Mouse (Mus musculus): ENCODE results near the gene Tex28. TPM values are rescaled to one million over a fixed set of nuclear protein-coding genes. Genes with fewer than 3 reads are reported as not detected.
"Not testable (repeated sequence)": the region's sequence is repeated elsewhere in the genome, so short reads cannot be mapped to it uniquely, and the experiment has no call there.

Tex28 gene
- not detected for total RNA-seq (2021)

DNA sequence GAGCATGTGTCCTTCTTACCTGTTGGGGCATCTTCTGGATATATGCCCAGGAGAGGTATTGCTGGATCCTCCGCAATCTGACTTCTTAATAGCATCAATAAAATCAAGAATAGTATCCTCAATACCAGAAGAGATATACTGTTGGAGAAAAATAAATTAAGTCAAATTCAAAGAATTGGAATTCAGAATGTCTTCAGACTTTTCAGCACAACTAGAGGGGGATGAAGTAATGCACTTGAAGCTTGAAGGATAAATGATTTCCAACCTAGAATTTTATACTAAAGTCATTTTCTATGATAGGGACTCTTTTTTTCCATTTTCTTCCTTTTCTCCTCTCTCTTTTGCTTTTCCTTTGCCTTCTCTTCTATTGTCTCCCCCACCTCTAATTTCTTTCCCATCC lies at the start of gene Tex28:
Gene Tex28, minus strand, starts transcription at position 101 of the 400 bp plus-strand sequence.
- intact Hi-C loops (cut with DNase I) = no loop called here
- no peak for DNase-seq

DNA sequence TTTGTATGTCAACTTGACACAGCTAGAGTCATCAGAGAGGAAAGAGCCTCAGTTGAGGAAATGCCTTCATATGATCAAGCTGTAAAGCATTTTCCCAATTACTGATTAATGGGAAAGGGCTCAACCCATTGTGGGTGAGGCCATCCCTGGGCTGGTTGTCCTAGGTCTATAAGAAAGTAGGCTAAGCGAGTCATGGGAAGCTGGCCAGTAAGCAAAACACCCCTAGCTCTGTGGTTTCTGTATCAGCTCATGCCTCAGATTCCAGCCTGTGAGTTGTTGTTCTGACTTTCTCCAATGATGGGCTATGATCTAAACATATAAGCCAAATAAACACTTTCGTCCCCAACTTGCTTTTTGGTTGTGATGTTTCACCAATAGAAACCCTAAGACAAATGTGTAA lies 35.9 kb upstream of the Tex28 start:
- DNase-seq = no peak
- intact Hi-C loops (cut with DNase I) = no loop called here

DNA sequence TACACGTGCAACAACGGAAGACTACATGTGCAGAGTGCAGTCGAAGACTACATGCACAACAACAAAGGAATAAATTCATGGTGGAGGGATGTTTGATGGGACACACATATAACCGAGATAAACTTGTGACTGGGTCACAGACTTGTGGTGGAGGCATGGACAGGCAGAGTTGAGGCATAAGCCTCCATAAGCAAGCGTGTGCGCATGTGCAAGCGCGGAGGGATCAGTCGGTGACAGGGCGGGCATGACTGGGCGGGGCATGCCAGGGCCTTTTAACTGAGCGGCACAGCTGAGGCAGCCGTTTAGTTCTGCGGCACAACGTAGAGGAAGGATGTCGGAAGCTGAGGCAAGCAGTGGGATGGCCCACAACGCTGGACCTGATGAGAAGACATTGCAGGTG lies 9.3 kb upstream of the Tex28 start, which contains the start of gene Tktl1:
Gene Tktl1, plus strand, starts transcription at position 301 of the 400 bp plus-strand sequence.
- intact Hi-C loops (cut with DNase I) = no loop called here
- DNase-seq = no peak

DNA sequence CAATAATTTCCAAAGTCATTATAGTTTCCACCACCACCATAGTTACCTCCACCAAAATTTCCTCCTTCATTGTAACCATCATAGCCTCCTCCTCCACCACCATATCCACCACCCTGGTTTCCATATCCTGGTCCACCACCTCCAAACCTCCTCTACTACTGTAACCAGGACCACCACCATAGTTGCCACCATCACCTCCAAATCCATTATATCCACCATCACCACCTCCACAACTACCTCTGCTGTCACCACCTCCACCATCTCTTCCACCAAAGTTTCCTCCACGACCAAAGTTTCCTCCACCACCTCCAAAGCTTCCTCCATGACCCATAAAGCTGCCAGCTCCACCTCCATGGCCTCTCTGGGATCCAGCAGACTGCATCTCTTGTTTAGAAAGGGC lies 32.4 kb downstream of the Tex28 start, which contains the start of gene Mecp2:
Gene Mecp2, minus strand, starts transcription at position 101 of the 400 bp plus-strand sequence.
- DNase-seq; intact Hi-C loops (cut with DNase I): not testable (repeated sequence)

DNA sequence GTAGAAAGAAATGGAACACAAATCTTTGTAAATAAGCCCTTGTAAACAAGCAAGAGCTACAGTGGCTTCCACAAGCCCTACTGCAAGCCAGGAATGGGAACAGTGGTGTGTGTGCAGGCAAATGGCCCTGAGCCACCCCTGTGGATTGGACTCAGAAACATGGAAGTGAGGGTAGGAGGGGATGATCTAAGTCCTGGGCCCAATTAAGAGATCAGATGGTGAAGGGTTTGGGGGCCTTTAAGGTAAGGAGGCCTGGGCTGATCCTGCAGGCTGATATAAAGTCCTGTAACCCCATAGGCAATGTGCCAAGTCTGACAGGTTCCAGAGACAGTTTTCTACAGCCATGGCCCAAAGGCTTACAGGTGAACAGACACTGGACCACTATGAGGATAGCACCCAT lies 40.5 kb downstream of the Tex28 start, which contains the start of gene Opn1mw:
Gene Opn1mw, plus strand, starts transcription at position 301 of the 400 bp plus-strand sequence.
- DNase-seq = no peak
- intact Hi-C loops (cut with DNase I) = no loop called here

DNA sequence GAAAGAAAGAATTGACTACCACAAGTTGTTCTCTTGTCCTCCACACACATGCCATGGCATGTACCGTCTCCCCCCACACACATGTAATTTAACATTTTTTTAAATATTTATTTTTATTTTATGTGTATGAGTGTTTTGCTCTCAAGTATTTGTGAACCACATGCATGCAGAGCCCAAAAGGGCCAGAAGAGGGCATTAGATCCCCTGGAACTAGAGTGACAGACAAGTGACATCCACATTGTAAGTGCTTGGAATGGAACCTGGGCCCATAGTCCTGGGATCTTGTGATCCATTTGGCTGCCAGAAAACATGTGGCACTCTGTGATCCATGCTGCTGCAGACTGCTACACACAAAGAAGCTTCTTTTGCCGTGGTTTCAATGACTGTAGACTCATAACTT lies 42.7 kb downstream of the Tex28 start:
- intact Hi-C loops (cut with DNase I) = no loop called here

DNA sequence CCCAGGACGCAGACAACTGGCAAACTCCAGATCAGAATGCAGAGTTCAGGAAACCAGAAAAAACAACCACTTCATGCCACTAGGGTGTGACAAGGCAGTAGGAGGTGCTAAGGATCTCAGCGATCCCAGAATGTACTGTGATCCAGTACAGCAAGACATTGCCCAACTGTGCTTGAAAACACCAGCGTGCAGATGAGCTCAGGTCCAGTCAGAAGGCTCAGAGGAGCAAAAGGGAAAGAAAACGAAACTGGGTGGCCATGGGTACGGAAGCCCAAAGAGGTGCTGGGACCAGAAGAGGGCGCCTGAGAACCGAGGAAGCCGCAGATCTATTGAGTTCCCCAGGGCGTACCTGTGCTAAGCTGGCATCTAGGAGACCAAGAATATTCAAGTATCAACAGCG lies 52.1 kb downstream of the Tex28 start:
- DNase-seq = peak; percentile 58 to 67
- intact Hi-C loops (cut with DNase I) = loop anchor here (1.0 to 5.0 kb wide), 3 partner anchors 92 to 297 kb away; partner anchors contain the start of genes Flna and Irak1

More for the DNA sequence above, 42.7 kb downstream of the Tex28 start:
- no peak for DNase-seq

DNA sequence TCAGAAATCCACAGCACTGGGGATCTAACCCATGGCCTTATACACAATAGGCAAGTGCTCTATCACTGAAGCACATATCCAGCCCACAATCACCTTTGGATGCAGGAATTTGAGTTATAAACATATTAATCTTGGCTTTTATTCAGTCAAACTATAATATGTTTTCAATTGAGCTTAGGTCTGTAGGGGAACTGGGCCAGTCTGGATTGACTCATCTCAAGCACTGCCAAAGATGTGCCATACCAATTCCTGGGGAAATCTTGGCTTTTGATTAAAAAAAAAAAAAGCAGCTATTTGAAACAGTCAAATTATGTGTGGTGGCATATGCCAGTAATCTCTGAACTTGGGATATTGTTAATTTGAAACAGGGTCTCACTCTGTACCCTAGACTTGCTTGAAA lies 53.6 kb downstream of the Tex28 start:
- intact Hi-C loops (cut with DNase I) = loop anchor here (2.0 kb wide), 1 partner anchor 299 kb away; no protein-coding TSS in a partner anchor
- DNase-seq = no peak

DNA sequence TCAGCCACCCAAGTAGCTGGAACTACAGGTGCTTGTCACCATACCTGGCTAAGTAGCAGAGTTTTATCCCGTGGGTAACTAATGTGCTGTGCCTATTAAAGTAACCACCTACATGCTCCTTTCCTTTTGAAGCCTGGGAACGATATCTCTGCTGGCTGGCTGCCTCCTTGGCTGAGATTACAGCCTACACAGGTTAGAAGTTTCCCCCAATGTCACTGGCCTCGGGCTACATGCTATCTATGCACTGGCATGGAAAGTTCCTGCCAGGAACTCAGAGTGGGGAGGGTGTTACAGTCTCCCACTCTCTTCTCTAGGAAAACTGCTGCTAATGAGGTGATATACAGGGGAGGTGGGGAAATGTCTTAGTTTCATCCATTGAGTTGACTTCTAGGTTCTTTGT lies 58.9 kb downstream of the Tex28 start:
- intact Hi-C loops (cut with DNase I) = no loop called here
- DNase-seq = peak; percentile 10 to 13

DNA sequence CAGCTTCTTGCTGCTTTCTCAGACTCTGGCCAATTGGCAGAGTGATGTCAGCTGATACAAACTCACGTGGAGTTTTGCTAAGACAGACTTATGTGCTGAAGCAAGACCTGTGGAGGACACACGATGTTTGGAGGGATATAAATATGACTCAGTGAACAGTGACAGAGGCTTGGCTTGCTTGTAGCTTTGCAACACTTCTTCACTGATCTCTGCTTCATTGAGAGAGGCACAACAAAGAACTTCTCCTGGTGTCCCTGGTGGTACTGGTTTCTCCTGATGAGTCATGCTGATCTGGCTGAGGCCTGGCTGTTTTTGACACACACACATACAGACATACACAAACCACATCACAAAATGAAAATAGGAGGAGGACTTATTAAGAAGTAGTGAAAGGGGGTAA lies 61.7 kb downstream of the Tex28 start:
- no peak for DNase-seq
- intact Hi-C loops (cut with DNase I) = no loop called here

DNA sequence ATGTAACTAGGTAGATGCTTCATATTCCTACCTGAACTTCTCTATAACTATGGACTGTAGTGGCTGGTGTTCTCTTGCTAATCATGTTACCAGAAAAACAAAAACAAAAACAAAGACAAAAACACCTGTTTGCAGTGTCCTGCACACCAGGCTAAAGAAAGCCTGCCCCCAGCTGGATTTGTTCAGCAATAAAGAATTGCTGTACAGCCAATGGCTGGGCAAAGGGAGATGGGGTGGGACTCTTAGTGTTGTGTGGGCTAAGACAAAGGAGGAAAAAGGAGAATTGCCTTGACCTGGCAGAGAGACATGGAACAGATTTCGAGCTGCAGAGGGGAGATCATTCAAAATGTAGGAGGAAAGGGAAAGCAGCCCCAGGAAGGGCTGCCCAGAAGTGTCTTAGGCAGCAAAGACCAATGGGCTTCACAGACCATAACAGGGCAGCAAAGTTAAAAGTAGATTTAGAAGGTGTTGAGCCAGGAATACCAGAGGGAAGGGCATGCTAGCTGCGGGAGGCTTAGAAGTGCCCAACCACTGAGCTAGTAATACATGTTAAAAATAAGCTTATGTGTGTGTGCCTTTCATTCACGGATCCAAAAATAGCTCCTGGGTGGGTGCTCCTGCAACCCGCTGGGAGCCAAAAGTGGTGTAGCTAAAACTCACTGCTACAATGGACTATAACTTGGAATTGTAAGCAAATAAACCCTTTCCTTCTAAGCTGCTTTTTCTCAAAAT lies 64.0 kb downstream of the Tex28 start:
- DNase-seq = peak; percentile 3 to 8
- intact Hi-C loops (cut with DNase I) = no loop called here

Other genes starting within 250 kb of the Tex28 start
- gene Arhgap4, start 246.0 kb downstream of the Tex28 start, total RNA-seq (2021) = 1 to 10 TPM; 1.2 to 1.5 TPM
- gene Naa10, start 245.9 kb downstream of the Tex28 start, total RNA-seq (2021) = 10 to 100 TPM; 58.2 to 61.4 TPM
- gene Renbp, start 237.0 kb downstream of the Tex28 start, total RNA-seq (2021) = 1 to 10 TPM; 5.4 to 6.7 TPM
- gene Hcfc1, start 201.5 kb downstream of the Tex28 start, total RNA-seq (2021) = 10 to 100 TPM; 34.3 to 37.2 TPM
- gene Irak1, start 143.9 kb downstream of the Tex28 start, total RNA-seq (2021) = 10 to 100 TPM; 54.1 to 60.7 TPM
- not detected for gene Opn1mw, start 40.4 kb downstream of the Tex28 start, total RNA-seq (2021)
- gene Mecp2, start 32.5 kb downstream of the Tex28 start, total RNA-seq (2021) = 10 to 100 TPM; 30.5 to 36.2 TPM
- not detected for gene Tktl1, start 9.4 kb upstream of the Tex28 start, total RNA-seq (2021)
- gene Flna, start 82.0 kb upstream of the Tex28 start, total RNA-seq (2021) = 10 to 100 TPM; 88.3 to 97.0 TPM
- gene Emd, start 86.8 kb upstream of the Tex28 start, total RNA-seq (2021) = 10 to 100 TPM; 28.2 to 34.0 TPM
- 100 to 1,000 TPM; 178 to 213 TPM for gene Rpl10, start 103.0 kb upstream of the Tex28 start, total RNA-seq (2021)
- gene Taz, start 114.1 kb upstream of the Tex28 start, total RNA-seq (2021) = 10 to 100 TPM; 48.4 to 51.9 TPM
- 10 to 100 TPM; 16.1 to 20.6 TPM for gene Dnase1l1, start 114.5 kb upstream of the Tex28 start, total RNA-seq (2021)
- 100 to 1,000 TPM; 130 to 135 TPM for gene Atp6ap1, start 129.3 kb upstream of the Tex28 start, total RNA-seq (2021)
- gene Gdi1, start 137.2 kb upstream of the Tex28 start, total RNA-seq (2021) = 10 to 100 TPM; 76.7 to 82.5 TPM
- gene Fam50a, start 145.2 kb upstream of the Tex28 start, total RNA-seq (2021) = 10 to 100 TPM; 24.5 to 29.5 TPM
- gene Plxna3, start 161.2 kb upstream of the Tex28 start, total RNA-seq (2021) = 1 to 10 TPM in 1 of 2 experiments, under 1 TPM in 1; 0.87 to 1.6 TPM
- gene Lage3, start 185.8 kb upstream of the Tex28 start, total RNA-seq (2021) = 10 to 100 TPM; 28.3 to 28.8 TPM
- gene Ubl4a, start 205.4 kb upstream of the Tex28 start, total RNA-seq (2021) = 10 to 100 TPM; 67.7 to 70.3 TPM
- 1 to 10 TPM; 4.9 to 5.7 TPM for gene Slc10a3, start 205.5 kb upstream of the Tex28 start, total RNA-seq (2021)
- gene Fam3a, start 225.4 kb upstream of the Tex28 start, total RNA-seq (2021) = 10 to 100 TPM; 18.6 to 18.8 TPM
- 10 to 100 TPM; 45.8 to 46.1 TPM for gene Ikbkg, start 225.5 kb upstream of the Tex28 start, total RNA-seq (2021)

All from heart, postnatal 36 days (tissue).